Mouse (Mus musculus) adrenal gland, postnatal 14 days (tissue): ENCODE measurements around the gene 2300002M23Rik. TPM values are rescaled to one million over a fixed set of nuclear protein-coding genes. Genes with fewer than 3 reads are reported as not detected.
A peak's percentile ranks its signal among the peaks of the same experiment; 100 is the strongest.

Source experiments
- DNase-seq: peaks from one replicate; pipeline ENCODE4 v3.0.0; 2021; ENCODE audit warnings: mixed read lengths
- total RNA-seq: library from RNA; stranded (reverse); gene quantifications from 2 replicates; pipeline ENCODE4 v1.2.3, GENCODE M21; 2021

The 2300002M23Rik gene
- total RNA-seq, 1 experiment from 2014 or later, result not detected

DNA sequence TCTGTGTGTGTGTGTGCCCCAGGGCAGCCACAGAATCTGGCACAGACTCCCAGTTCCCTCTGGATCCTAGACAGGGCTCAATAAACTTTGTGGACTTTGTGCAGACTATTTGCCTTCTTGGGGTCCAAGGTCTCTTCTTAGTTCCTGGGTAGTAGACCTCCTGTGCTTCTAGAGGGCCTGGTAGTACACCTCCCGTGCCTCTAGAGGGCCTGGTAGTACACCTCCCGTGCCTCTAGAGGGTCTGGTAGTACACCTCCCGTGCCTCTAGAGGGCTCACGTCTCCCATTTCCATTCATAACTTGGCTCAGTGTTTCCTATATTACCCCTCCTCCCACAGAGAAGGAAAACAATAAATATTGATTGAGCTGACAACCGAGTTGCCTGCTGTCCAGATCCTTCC, 10.4 kb upstream of the 2300002M23Rik start:
- peak; percentile 80 for DNase-seq

DNA sequence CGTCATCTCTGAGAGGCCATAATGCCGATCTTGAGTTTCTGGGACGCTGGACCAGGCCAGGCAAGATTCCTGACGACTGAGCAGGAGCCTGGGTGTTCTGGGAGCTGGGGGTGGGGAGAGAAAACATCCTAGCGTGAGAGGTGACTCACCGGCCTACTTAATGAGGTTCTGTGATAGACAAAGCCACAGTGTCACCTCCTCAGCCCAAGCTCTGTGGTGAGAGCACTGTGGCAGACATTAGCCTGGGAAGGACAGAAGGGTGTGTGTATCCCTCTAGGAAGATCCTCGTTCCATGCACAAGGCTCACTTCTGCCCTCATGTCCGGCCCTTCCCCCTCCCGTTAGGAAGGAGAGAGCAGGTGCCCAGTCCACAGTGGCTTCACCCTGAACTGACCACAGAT, 9.9 kb upstream of the 2300002M23Rik start:
- no peak for DNase-seq

DNA sequence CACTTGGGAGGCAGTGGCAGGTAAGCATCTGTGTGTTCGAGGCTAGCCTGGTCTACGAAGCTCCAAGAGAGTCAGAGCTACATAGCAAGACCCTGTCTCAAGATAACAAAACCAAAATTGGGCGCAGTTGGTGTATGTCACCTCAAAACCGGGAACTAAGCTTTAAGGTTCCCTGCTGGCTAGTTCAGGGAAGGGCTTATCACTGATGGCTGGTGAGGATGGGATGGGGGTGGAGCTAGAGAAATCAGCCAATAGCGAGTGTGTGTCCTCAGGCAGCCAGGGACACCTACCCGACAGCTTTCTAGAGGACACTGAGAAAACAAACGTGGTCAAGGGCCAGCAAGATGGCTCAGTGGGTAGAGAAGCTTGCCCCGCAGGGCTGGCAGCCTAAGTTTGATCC, 9.0 kb upstream of the 2300002M23Rik start:
- no peak for DNase-seq

DNA sequence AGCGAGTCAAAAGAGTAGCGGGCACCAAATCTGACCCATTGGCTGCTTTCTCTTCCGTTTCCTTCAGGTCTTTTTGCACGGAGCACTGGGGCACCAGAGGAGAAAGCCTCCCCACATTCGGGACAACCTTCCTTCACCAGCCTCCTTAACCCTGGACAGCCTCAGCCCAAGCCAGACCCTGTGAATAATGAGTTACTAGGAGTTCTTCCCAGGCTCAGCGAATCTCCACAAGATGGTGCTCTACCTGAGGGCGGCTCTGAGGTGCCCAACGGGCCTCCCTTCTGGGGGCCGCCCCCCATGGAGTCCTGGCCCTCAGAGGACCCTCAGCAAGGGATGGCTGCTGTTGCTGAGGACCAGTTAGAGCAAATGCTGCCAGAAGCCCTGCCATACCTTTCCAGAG, 517 bp downstream of the 2300002M23Rik start:
- no peak for DNase-seq

DNA sequence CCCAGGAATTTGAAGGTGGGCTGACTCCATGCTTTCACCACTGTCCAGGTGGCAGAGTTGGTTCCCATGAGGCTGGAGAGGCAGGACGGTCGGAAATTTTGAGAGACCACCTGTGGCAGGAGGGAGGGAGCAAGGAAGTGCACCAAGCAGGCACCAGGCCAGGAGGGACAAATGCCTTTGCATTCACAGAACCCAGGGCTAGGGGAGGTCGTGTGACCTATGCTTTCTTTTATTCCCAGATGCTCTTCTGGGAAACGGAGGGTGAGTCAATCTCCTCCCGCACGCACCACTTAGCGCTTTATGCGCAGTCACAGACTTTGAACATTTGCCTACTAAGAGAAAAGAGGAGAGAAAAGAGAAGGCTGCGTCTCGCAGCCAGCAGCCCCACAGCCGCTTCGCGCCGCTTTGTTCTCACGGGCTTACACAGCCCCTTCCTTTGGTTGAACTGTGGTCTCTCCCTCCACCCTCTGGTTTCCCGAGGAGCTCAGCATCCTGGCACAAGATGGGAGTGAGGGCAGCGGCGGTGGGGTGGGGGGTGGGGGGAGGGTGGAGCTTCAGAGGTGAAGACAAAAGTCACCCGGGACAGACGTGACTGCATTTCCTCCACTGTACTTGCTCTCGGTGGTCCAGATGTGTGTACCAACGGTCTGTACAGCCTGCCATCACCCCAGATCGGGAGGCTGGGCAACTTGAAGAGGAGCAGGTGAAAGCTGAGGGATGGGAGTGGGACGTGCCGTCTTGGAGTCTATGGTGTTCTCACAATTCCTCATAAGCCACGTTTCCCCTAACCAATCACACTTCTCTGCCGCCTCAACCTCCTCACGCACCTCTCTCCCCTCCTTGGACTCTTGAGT, 2.1 kb downstream of the 2300002M23Rik start:
- DNase-seq, result no peak

DNA sequence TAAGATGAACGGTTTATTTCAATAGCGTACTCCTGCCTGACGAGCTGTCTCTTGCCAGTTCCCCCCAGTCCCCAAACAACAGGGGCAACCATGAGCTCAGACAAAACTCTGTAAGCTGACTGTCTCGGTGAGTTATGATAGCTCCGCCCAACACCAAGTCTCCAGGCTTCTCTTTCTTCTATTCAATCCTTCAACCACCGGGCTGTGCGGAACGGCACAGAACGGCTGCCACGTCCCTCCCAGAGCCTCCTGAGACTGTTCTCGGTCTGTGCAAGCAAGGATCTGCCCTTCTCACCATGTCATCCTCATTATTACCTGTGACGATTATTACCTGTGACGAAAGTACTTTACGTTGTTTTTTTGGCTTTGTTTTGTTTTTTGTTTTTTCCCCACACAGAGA, 3.6 kb downstream of the 2300002M23Rik start:
- no peak for DNase-seq

DNA sequence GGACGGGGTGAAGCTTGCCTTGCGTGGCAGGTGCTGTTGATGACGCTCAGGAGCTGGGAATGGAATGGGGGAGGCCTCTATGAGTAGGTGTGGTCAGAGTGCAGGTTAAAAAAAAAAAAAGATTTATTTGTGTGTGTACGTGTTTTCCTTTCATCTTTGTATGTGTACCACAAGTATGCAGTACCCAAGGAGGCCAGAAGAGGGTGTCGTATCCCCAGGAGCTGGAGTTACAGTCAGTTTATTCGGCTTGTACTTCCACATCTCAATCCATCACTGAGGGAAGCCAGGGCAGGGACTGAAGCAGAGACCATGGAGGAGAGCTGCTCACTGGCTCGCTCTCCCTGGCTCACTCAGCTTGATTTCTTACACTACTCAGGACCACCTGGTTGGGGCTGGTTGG, 4.2 kb downstream of the 2300002M23Rik start:
- DNase-seq, result no peak

DNA sequence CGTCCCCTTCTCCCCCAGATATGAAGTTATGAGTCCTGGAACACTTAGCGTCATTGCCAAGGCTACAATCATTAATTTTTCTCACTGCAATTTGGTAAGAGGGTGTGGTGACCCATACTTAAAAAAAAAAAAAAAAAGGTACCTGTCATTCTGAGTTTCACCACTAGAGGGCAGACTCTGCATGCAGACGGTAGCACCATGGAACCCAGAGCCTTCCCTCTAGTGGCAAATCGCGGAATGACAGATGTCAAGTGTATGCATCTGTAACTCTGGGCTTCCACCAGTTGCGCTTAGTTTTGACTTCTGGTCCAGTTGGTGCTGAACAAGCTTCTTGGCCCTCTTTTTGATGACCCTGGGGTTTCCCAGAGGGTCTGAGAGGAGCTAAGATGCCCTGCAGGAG, 11.0 kb downstream of the 2300002M23Rik start:
- DNase-seq, result peak; percentile 88

DNA sequence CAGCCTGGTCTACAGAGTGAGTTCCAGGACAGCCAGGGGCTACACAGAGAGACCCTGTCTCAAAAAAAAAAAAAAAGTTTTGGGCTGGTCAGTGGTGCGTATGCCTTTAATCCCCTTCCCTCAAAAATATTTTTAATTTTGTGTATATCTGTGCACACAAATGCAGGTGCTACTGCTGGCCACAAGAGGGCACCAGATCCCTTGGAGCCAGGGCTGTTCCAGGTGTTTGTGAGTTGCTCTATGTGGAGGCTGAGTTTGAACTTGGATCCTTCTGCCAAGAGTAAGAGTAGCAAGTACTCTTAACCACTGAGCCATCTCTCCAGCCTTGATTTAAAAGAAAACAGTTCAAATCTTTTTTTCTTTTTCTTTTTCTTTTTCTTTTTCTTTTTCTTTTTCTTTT, 15.7 kb downstream of the 2300002M23Rik start:
- DNase-seq, result peak; percentile 30

DNA sequence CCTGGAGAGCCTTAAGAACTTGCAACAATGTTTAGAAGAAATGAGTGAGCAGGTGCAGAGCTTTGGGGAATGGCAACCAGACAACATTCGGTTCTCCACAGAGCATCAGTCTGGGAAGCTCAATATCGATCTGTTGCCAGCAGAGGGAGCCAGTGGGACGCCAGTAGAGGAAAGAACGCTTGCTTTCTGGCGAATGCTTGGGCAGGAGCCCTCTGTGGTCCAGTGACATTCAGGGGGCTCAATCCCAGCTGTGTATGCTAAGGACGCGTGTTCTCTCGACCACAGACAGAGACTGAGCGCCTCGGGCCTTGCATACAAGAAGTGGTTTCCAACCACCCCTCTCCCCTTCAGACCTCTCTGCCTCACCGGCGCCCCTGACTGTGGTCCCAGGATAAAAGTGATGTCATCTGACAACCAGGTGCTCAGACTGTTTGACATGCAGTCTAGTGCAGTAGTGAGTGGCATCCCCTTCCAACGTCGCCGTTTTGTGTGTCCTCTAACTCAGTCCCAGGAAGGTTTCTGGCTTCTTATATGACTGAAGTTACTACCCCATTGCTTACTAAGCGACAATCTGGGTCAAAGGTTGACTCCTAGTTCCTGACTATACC, 17.2 kb downstream of the 2300002M23Rik start:
- DNase-seq, result peak; percentile 87

DNA sequence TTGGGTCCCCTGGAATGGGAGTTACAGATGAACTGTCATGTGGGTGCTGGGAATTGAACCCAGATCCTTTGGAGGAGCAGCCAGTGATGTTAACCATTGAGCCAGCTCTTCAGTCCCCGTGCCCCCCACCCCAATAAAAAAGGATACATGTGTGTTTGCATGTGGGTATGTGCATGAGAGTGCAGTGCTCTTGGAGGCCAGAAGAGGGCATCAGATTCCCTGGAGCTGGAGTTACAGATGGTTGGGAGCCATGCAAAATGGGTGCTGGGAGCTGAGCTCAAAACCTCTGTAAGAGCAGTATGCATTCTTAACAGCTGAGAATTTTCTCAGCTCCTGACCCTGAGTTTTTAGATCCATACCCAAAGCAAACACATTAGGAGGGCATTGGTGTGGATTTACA, 20.0 kb downstream of the 2300002M23Rik start:
- no peak for DNase-seq

DNA sequence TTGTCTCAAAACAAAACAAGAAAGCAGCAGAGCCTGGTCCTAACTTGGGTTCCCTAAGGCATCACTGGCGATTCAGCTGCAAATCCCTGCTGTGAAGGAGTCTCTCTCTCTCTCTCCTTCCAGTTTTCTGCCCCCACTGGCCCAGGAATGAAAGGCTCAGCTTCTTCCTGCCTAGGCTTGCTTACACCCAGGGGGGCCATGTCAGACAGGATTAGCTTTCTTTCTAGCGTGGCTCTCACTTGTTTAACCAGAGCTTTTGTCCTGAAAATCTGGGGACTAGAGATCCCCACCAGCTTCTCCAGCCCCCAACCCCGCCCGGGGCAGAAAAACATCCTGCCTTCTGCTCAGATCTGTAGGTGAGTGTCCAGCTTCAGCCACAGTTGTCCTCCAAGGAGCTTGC, 21.1 kb downstream of the 2300002M23Rik start:
- DNase-seq, result no peak

DNA sequence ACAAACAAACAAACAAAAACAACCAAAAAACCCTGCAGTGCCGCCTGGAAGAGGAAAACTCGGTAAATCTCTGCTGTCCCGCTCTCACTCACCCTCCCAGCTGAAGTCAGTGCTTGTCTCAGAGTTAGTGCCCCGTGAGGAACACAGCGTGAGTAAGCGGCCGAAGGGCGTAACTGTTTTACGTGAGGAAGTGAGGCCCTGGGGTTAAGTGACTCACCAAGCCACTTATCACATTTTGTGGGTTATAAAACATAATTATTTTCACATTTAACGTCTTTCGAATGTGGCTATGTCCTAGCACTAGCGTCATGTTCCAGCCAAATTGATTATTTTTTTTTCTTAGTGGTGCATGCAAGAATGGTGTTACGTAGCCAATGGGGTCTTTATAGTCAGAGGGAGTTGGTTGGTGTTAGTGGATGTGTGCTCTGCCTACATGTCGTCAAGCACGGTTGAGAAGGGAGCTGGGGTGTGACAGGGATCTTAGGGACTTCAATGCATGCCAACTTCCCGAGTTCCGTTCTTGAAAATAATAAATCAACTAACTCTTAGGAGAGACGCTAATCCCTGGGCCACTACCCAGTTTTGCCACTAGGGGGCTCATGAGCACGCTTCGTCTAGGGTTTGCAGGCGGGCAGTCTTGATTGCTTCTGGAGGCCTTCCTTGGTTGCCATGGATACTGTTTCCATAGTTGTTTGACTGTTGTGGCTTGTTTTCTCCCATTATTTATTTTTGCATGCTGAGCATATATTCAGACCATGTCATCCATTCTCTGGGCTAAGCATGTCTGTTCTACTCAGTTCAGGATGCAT, 23.4 kb downstream of the 2300002M23Rik start:
- peak; percentile 88 for DNase-seq

DNA sequence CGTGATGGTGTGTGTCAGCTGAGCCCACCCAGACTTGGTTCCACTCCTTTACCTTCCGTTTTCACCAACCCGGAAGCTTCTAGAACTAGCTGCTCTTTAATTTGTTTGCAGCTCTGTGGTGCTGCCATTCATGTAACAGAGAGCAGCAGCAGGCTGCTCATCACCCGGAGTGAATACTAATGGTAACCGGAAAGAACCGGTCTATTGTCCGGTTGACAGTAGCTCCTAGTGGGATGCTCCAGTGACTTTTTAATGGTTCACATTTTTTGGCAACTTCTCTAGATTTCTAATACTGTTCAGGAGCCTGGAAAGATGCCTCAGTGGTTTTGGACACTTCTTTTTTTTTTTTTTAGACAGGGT, 23.9 kb downstream of the 2300002M23Rik start:
- DNase-seq, result no peak

DNA sequence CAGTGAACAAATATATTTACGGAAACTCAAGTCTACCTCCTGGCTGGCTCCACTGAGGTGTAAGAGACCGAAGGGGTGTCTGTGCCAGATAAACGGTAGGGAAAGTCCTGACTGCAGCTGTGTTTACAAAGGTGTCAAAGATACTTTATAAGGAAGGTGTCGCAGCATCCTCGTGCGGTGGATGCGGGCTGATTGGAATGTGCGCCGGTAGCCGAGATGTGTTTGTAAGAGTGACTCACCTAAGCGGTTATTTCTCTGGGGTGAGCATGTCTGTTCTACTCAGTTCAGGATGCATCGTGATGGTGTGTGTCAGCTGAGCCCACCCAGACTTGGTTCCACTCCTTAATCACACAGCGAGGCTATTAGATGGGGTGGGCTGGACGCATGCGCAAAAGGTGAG, 24.5 kb downstream of the 2300002M23Rik start:
- no peak for DNase-seq

DNA sequence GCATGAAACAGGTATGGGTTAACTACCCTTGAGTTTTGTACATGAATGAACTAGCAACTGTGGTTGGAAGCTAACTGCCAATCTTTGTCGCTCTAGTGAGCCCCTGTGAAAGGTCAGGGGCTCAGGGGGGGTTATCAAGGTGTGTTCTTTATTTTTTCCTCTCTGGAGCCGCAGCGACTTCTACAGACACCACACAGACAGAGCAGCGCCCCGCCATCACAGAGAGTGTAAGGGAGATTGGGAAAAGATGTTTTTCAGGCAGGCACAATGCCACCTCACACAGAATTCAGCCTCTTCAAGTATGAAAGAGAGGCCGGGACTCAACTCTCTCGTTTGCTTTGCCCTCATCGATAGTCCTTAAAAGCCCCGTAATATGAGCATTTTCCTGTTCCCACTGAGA, 24.9 kb downstream of the 2300002M23Rik start:
- DNase-seq, result no peak

DNA sequence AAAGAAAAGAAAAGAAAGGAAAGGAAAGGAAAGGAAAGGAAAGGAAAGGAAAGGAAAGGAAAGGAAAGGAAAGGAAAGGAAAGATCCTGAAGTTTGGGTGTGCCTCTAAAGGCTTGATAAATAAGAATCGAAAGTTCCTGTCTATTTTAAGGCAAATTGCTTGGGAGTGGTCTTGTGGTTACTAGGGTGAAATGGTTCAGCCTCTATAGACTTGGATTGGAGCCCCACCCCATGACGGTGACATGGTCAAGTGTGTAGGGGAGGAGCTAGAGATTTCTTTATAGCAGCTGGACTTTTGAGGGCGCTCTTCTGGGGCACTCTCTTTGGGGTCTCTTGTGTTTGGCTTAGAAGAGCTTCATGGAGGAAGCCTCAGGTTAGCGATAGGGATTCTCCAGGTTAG, 26.5 kb downstream of the 2300002M23Rik start:
- DNase-seq, result no peak

DNA sequence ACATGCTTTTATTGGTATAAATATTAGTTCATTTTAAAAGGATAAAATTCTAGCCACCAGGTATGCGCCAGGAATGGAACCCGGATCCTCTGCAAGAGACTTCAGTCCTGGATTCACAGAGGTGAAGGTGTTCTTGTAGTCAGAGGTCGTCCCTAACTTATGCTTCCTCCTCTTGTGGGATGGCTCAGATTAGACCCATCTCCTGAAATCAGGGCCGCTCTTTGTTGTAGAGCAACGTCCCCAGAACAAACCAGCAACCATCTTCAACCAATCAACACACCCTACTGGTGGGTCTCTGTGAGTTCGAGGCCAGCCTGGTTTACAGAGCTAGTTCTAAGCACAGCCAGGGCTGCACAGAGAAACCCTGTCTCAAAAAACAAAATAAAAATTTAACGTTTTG, 27.2 kb downstream of the 2300002M23Rik start:
- DNase-seq, result no peak

DNA sequence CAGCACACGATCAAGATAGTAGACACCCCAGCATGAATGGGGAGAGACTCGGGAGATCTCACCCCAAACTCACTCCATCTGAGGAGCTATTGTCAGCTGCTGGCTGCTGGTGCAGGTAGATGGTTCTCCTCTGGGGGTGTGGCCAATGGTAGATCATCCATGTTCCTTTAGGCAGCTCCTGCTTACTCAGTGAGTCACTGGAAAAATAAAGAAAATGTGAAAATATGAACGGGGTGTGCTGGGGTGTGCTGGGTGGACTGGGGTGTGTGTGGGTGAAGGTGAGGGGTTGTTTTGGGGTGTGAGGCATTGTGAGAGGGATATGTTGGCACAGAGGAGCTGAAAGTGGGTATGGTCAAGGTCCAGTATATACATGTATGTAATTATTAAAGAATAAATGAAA, 30.1 kb downstream of the 2300002M23Rik start:
- no peak for DNase-seq

DNA sequence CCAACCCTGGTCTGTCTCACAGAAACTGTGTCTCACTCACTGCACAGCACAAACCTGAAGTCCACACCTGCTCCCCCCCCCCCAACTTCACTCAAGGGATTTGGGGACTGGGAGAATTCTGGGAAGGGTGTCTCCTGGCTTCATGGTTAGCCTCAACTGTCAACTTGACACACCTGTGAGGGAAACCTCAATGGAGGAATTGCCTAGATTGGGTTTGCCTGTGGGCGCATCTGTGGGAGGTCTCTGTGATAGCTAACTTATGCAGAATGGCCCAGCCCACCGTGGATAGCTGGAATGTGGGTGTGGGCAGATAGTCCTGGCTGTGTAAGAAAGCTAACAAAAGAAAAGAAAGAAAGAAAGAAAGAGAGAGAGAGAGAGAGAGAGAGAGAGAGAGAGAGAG, 34.0 kb downstream of the 2300002M23Rik start, which contains the start of gene Sfta2:
Gene Sfta2, plus strand, starts transcription at position 301 of the 400 bp plus-strand sequence.
- DNase-seq, result no peak

DNA sequence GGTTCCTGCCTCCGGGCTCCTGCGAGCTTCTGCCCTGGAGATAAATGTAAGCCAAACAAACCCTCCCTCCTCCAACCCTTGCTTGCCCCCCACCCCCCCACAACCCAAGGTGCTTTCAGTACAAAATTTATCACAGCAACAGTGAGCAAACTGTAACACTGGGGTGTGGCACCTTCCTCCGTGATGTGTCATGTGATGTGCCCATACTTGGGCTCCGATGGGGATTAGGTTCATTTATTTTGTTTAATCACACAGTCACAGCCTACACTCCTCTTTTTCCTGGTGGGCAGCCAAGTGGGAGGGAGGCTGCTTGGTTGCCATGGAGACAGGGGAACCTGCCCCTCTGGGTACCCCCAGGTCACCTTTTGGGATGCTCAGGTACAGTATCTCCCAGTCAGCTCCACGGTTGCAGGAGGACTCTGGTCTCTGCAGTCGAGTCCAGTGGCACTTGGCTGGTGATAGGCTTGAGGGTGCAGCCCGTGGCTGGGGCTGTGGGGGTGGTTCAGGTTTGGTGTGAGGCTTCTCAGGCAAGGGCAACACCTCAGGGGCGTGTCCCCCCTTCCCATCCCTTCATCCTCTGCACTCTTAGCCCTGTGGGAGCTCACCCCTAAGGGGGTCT, 34.6 kb downstream of the 2300002M23Rik start:
- no peak for DNase-seq

DNA sequence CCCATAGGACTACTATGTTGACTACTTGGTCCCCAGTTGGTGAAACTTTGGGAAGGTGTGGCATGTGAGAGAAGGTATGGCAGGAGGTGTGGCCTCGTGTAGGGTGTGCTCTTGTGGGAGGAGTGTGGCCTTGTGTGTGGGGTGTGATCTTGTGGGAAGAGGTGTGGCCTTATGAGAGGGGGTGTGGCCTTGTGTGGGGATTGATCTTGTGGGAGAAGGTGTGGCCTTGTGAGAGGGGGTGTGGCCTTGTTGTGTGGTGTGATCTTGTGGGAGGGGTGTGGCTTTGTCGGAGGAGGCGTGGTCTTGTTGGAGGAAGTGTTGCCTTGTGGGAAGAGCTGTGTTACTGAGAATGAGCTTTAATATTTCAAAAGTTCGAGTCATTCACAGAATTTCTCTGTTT, 49.9 kb downstream of the 2300002M23Rik start:
- DNase-seq, result no peak
